Mouse (Mus musculus): ENCODE measurements at regions not wholly inside any gene's neighbourhood (a gene's known extent, or its start where the extent isn't known, plus 50 kb on each side); places are given as distances from the start of the nearest gene placed in this dataset.

DNA sequence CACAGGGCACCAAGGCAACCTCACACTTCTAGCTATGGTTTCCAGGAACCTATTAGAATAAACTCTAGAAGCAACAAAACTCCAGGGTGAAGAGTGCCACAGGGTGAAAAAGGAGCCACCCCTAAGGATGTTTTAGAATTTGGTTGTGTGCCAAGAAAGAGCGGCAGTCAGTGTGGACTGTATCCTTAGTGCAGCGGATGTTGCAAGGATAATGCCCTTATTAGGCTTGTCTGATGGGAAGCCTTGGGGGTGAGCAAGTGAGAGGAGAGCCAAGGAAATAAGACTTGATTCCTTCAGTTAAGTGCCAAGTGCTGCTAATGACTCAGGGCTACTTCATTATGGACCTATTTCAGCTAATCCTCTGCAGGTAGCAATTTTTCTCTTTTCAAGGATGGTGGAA, 197.1 kb upstream of the Il12b start:
- ChIA-PET POLR2A (no interaction called here), CTCF (no interaction called here)

DNA sequence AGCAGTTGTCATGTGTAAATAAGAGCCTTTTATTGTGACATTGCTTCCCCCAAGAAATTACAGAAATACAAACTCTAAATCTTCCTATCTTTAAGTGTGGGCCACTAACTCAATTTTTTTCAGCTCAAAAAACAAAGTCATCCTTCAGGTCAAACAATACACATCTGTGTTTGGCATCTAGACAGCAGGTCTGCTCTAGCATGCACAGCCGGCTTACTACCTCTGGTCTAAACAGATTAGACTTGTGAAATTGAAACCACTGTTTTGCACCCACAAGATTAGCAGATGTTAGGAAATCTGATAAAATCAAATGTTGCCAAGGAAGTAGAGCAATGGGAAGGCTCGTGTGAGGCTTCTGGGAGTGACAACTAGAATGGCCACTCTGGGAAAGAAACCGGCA, 195.5 kb upstream of the Il12b start:
- ChIA-PET POLR2A (no interaction called here), CTCF (no interaction called here)

DNA sequence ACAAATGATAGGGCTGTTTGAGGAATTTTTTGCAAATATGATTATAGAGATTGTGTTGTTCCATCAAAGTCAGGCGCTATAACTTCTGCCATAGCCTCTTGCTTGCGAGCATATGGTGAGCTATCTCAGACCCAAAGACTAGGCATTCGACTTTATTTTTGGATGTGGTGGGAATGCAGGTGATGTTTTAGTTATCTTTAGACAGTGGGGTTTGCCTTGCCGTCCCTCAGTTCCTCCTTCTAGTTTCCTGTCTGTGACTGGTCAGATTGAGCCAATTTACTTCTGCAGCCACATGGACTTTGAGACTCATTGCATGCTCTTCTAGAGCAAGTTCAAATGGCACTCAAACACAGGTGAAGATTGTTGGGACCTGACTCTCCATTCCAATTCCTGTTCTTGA, 193.0 kb upstream of the Il12b start:
- ChIA-PET POLR2A (no interaction called here), CTCF (no interaction called here)

DNA sequence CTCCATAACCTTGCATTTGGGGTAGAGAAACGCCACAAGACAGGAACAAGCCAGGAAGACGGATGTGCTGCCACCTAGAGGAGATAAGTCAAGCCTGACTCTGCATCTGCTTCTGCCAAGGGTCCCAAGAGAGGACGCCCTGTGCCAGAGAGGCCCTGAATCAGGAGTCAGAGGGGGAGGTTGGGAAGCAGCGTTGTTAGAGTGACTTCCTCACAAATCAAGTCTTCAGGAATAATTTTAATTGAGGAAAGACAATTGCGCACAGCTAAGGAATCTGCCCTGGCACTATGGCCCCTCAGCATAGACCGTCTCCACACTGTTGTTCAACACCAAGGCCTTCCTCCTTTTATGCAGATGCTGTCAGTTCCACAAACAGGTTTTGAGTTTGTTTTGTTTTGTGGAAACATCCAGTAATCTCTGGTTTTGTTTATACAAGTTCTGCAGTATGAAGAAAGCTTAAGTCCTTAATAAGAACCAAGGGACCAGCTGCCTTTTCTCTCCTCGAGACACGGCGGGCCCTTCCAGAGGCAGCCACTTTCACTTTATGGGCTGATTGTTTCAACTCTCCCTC, 187.9 kb upstream of the Il12b start:
- ChIA-PET CTCF (interaction anchor here in 2 of 4 experiments (0.6 to 0.8 kb wide), 4 partner anchors 64 to 193 kb away, joined by 3 to 13 read pairs (median 4); no protein-coding TSS in a partner anchor), POLR2A (interaction anchor here in 1 of 4 experiments (1.0 kb wide), 1 partner anchor 445 kb away, joined by 4 read pairs; no protein-coding TSS in a partner anchor)

DNA sequence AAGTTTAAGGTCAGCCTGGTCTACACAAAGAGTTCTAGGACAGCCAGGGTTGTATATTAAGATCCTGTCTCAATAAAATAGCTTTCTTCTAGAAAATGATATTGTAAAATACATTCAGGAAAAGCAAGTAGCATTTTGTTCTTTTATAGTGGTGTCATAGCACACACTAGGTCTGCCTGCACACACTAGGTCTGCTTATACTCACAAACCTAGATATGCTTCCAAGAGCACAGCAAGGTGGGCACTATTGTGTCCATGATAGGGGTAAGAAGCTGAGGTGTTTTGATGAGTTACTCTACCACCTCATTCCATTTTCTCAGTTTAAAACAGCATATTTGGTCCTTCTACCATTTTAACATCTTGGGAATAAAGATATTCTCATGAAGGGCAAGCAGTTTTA, 185.8 kb upstream of the Il12b start:
- ChIA-PET POLR2A (interaction anchor here in 2 of 4 experiments (0.5 to 0.6 kb wide), 2 partner anchors 22 to 524 kb away, joined by 3 to 4 read pairs; no protein-coding TSS in a partner anchor), CTCF (no interaction called here)

DNA sequence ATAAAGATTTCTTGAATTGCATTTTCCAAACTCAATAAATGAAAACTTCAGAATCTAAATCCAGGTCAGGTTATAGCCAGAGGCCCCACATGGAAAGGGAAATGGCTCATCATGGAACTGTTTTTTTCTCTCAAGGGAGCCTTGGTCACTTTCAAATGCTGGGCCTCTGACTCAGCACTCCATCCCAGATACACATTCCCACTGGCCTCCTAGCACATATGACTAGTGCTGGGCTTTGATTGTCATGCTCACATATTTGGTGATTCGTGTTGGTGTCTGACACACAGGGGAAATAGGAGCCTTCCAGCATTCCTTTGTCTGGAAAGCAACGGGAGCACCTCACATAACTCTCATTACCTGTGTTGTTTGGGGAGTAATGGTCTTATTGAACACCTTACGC, 183.5 kb upstream of the Il12b start:
- CTCF ChIA-PET, result no interaction called here
- POLR2A ChIA-PET, result no interaction called here

DNA sequence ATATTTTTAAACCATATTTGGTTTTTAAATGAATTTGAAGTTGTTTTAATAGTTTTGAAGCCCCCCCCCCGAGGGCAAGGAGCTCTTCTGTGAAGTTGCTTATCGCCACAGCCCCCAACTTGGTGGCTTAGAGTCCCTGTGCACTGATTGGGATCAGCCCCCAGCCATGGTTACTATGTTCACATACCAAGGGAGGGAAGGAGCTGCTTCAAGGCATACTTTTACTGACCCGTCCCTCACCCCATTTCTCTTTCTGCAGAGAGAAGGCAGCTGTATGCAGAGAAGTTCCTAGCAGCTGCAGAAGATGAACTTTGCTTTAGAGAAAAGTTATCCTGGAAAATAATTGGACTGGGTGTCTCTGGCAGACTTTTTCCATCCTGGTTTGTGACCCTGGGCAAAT, 179.9 kb upstream of the Il12b start:
- CTCF ChIA-PET, result interaction anchor here in 1 of 4 experiments (0.7 kb wide), 1 partner anchor 361 kb away, joined by 5 read pairs; no protein-coding TSS in a partner anchor
- POLR2A ChIA-PET, result no interaction called here

DNA sequence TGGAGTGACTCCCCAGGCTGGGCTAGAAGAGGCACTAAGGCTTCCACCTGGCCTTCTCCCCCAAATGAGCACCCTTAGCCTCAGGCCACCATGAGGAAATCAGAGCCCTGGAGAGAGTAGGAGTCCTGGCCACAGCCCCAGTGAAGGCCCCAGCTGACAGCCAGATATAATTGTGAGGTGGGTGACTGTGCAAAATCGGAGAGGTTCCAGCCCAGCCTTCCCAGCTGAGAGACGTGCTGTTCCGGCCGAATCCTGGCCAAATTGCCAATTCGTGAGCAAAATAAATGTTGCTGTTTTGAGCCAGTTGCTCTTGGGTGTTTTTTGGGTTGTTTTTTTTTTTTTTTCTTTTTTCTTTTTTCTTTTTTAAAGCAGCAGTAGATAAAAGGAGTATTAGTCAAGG, 169.9 kb upstream of the Il12b start:
- CTCF ChIA-PET, result interaction anchor here in 1 of 4 experiments (0.7 kb wide), 1 partner anchor 35 kb away, joined by 3 read pairs; no protein-coding TSS in a partner anchor
- POLR2A ChIA-PET, result interaction anchor here in 1 of 4 experiments (1.7 kb wide), 1 partner anchor 9 kb away, joined by 5 read pairs; no protein-coding TSS in a partner anchor

DNA sequence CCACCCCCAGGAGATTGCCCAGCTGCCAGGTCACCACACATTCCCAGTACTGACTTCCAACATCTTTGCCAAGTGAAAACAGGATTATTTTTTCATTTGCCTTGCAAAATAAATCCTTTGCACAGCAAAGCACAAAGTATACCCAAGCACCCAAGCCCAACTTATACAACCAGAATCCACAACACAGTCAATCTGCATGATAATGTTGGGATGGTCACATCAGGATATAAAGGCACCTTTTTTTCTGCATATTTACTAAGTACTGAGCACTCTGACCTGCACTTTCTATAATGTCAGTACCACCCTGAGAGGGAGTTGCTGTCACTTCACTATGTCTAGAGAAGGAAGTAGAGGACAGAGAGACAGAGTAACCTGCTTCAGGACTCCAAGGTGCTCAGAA, 164.4 kb upstream of the Il12b start:
- CTCF ChIA-PET, result interaction anchor here in 1 of 4 experiments (0.7 kb wide), 1 partner anchor 423 kb away, joined by 3 read pairs; no protein-coding TSS in a partner anchor
- POLR2A ChIA-PET, result interaction anchor here in 1 of 4 experiments (0.5 to 1.0 kb wide), 5 partner anchors 21 to 377 kb away, joined by 3 to 6 read pairs (median 3); no protein-coding TSS in a partner anchor

DNA sequence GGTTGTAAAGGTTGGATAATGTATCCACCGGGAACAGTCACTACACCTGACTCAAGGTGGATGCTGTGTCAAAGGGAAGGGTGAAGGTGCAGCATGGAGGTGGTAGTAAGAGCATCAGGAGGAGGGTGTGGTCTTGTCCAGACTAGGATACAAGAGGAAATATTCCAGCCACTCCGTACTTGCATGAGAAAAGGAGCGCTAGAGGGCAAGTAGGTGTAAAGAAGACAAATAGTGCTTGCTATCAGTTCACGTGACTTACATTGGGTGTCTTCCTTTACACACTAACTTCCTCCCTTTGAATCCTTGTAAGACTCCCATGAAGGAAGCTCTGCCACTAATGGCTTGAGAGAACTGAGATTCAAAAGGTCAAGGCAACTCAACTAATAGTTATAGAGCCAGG, 161.8 kb upstream of the Il12b start:
- POLR2A ChIA-PET, result interaction anchor here in 1 of 4 experiments (0.9 to 1.4 kb wide), 5 partner anchors 10 to 596 kb away, joined by 3 to 4 read pairs (median 3); no protein-coding TSS in a partner anchor
- CTCF ChIA-PET, result no interaction called here

DNA sequence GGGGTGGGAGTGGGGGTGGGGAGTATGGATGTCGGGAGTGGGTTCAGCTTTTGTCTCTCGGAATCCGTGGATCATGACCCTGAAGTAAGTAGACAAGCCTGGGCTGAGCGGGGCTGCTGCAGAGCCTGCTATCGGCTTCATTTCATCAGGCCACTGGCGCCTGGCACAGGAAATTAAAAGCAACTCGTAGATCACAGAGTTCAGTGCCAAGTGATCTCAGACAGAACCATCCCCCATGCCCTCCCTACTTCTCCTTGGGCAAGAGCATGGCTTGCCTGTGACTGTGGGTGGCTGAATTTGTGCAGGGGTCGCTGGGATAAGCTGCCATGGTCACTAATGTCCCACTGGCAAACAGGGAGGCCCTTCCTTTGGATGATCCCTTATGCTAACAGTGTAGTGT, 161.3 kb upstream of the Il12b start:
- ChIA-PET POLR2A (interaction anchor here in 1 of 4 experiments (0.8 to 1.4 kb wide), 6 partner anchors 9 to 595 kb away, joined by 3 to 5 read pairs (median 3); no protein-coding TSS in a partner anchor), CTCF (no interaction called here)

DNA sequence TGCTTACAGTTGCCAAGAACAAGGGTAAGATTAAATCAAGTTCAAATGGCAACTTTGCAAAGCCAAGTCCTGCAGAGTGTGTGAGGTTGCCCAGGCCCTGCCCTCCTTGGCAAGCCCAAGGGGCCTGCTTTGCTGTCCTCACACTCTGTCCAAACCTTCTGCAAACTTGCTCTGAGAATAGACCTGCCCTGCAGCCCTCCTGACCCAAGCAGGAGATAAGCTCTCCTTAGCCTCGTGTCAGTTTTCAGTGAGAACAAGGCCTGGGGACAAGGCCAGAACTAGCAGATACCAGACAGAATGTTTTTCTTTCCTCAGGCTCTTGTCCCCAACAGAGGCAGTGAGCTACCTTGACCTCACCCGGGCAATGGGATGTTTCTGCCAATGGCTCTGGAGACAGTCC, 156.7 kb upstream of the Il12b start:
- CTCF ChIA-PET, result no interaction called here
- POLR2A ChIA-PET, result no interaction called here

DNA sequence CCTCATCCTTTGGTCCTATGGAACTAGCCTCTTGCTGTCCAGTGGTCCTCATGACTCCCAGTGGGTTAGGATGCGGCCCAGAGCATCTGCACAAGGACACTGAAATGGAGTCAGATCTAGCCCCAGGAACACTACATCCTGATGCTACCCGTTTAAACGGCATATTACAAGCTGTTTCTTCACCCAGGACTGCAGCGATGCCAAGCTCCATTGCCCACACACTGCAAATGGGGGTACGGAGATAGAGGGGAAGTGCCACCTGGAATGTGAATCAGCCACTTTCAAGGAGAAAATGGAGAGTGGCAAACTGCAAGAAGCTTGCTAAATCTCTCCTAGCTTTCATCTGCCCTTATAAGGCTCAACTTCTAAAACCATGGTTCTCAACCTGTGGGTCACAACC, 148.0 kb upstream of the Il12b start:
- POLR2A ChIA-PET, result no interaction called here

DNA sequence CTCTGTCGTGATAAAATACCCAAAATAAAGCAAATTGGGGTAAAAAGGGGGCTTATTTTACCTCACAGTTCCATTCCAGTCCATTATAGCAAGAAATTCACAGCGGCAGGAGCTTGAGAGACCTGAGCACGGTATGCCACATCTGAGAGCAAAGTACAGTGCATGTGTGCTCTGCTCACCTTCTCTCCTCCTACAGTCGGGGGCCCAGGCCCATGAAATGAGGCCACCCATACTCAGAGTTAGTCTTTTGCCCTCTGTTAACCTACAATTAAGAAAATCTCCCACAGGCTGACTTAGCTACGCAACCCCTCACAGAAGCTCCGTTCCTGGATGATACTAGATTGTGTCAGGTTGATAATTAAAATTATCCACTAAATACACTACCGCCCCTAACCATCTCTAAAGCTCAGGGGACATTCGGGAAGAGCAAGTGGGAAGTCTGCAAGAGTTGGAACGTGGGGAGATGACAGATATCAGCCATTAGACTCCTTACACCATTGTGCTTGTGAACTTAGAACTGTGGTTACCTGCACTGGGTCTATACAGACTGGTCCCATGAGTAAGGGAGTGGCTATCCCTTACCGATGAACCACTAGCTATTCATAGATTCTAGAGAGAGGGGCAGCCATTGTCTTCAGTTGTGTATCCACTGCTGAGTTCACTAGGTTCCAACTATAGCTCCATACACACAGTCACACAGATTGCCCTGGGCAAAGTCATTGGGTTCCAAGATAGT, 139.3 kb upstream of the Il12b start:
- ChIA-PET POLR2A (interaction anchor here in 1 of 4 experiments (1.6 kb wide), 1 partner anchor 22 kb away, joined by 3 read pairs; no protein-coding TSS in a partner anchor), CTCF (no interaction called here)

More for the DNA sequence above, 148.0 kb upstream of the Il12b start:
- CTCF ChIA-PET, result no interaction called here

DNA sequence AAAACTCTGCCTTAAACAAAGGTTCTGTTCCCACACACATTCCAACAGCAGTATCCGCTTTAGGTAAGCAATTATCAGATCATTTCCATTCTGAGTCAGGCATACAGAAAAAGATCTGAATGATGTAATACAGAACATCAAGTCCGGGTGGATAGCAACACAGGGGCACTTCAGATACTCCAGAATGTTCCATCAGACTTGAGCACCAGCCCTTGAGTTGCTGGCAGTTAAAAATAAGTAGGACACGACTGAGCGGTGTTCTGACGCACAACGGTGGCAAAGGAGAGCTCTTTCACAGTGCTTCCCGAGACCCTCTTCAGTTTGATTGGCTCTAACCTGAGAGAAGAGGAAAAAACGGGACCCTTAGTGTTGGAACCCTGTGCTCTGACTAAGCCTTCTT, 138.2 kb upstream of the Il12b start:
- CTCF ChIA-PET, result no interaction called here
- POLR2A ChIA-PET, result interaction anchor here in 1 of 4 experiments (1.6 kb wide), 1 partner anchor 23 kb away, joined by 3 read pairs; no protein-coding TSS in a partner anchor

DNA sequence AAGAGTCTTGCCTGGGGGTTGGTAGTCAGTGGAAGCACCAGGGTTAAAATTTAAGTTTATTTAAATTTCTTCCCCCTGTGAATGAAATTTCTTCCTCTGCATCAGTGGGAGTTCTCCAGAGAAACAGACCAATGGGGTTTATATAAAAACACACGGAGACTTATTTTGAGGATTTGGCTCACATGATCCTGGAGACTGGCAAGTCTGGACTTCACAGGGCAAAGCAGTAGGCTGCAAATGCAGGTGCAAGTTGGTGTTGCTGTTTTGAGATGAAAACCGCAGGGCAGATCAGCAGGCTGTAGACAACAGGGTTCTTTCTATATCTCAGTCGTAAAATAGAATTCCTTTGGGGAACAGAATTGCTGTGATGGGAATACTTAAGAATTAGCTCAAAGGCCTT, 137.3 kb upstream of the Il12b start:
- ChIA-PET POLR2A (no interaction called here), CTCF (no interaction called here)

DNA sequence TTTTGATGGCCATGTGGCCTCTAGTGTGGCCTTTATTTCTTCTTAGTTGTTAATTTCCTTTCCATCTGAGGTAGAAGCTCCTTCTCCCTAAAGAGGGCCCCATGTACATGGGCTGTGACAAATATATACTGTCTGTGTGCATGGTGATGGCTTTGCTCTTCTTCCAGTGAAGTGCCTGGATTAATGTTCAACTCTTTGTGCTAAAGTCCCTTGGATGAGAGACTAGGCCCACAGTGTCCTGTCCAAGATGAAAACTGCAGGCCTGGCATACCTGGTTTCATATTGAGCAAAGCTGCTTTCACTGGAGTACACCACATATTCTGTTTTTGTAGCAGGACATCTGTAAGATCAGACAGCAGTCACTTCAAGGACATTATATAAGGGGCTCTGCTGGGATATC, 127.6 kb upstream of the Il12b start:
- ChIA-PET POLR2A (no interaction called here), CTCF (no interaction called here)

DNA sequence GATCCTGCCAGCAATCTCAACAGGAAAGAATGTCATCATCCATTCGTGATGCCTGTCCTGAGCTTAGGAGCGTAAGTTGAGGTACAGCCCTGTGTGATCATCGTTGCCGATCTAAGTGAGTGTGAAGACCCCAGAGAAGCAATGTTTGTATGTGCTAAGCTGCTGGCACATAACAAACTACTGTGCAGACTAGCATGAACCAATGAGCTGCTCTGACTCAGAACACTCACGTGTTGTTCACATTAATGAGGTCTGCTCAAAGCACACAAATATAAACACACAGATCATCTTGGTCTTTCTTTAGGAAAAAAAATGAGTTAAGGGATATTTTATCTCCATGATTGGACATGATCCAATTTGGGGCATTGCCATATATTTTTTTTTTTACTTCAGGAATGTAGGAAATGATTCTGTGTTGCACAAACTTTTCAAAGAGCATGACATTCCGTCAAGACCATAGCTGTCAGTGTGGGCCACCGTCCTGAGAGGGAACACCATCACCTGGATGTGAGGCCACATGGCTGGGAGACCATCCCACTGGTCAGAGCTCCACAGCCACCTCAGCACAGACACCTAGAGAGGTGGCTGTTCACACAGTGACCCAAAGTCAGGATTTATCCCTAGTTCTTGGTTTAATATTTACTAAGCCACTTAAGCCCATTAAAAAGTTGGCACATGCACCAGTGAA, 121.2 kb upstream of the Il12b start:
- POLR2A ChIA-PET, result interaction anchor here in 1 of 4 experiments (0.6 kb wide), 1 partner anchor 90 kb away, joined by 3 read pairs; no protein-coding TSS in a partner anchor
- CTCF ChIA-PET, result no interaction called here

DNA sequence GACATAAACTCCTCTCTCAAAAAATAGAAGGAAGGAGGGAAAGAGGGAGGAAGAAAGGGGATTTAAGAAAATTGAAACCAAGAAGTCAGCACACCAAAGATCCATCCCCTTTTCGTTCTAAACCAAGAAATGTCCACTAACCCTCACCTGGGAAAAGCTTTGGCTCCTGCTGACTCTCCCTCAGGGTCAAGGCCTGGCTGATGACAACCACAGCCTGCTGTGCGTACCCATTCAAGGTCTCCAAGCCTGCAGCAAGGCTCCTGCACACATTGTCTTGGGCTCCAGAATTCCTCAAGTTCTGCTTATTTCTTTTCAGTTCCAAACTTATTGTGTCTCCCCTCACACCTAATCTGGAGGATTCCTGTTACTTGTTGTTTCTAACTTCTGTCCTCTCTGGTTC, 113.9 kb upstream of the Il12b start:
- CTCF ChIA-PET, result no interaction called here

DNA sequence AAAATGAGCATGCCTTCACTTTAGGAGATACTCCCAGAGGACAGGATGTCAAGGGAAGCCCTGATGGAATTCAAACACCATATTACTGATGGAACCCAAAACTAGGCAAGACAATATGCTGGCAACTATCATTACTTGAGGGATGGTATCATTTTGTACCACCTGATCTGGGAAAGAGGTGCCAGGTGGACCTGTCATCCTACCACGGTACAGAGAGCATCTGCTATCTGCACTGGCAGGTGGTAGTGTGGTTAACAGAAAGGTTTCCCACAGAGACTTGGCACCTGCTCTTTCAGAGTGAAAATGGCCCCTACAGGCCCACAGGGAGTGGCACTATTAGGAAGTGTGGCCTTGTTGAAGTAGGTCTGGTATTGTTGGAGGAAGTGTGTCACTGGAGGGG, 111.0 kb upstream of the Il12b start:
- ChIA-PET POLR2A (interaction anchor here in 1 of 4 experiments (1.5 kb wide), 1 partner anchor 11 kb away, joined by 5 read pairs; no protein-coding TSS in a partner anchor), CTCF (no interaction called here)

More for the DNA sequence above, 113.9 kb upstream of the Il12b start:
- POLR2A ChIA-PET, result no interaction called here
